Mouse (Mus musculus): ENCODE data around the gene Ak3. TPM values are rescaled to one million over a fixed set of nuclear protein-coding genes. Genes with fewer than 3 reads are reported as not detected.

Ak3 gene
- 134 TPM for polyA plus RNA-seq (2014; fragmentation: Illumina TruSeq; extraction: RNeasy Lipid Tissue Mini Kit (QIAGEN cat#74804); ENCODE audit: low read depth, low replicate concordance)

GRCm38 (mm10) chr19:29047334-29048170, at the start of gene Ak3:
Gene Ak3, minus strand, starts transcription at chr19:29047961.

GRCm38 (mm10) chr19:28990194-28990589, 57.6 kb downstream of the Ak3 start, which contains the start of gene Cdc37l1:
Gene Cdc37l1, plus strand, starts transcription at chr19:28990352.

Other genes starting within 250 kb of the Ak3 start
- gene Slc1a1, start 212.9 kb downstream of the Ak3 start, polyA plus RNA-seq (2014; fragmentation: Illumina TruSeq; extraction: RNeasy Lipid Tissue Mini Kit (QIAGEN cat#74804); ENCODE audit: low read depth, low replicate concordance), result 152 TPM
- 58.1 TPM for gene Plpp6, start 84.0 kb downstream of the Ak3 start, polyA plus RNA-seq (2014; fragmentation: Illumina TruSeq; extraction: RNeasy Lipid Tissue Mini Kit (QIAGEN cat#74804); ENCODE audit: low read depth, low replicate concordance)
- gene 4430402I18Rik, start 80.2 kb downstream of the Ak3 start, polyA plus RNA-seq (2014; fragmentation: Illumina TruSeq; extraction: RNeasy Lipid Tissue Mini Kit (QIAGEN cat#74804); ENCODE audit: low read depth, low replicate concordance), result 22.0 TPM
- gene Cdc37l1, start 57.6 kb downstream of the Ak3 start, polyA plus RNA-seq (2014; fragmentation: Illumina TruSeq; extraction: RNeasy Lipid Tissue Mini Kit (QIAGEN cat#74804); ENCODE audit: low read depth, low replicate concordance), result 61.6 TPM
- 18.8 TPM for gene Rcl1, start 53.4 kb upstream of the Ak3 start, polyA plus RNA-seq (2014; fragmentation: Illumina TruSeq; extraction: RNeasy Lipid Tissue Mini Kit (QIAGEN cat#74804); ENCODE audit: low read depth, low replicate concordance)
- 26.7 TPM for gene Jak2, start 203.9 kb upstream of the Ak3 start, polyA plus RNA-seq (2014; fragmentation: Illumina TruSeq; extraction: RNeasy Lipid Tissue Mini Kit (QIAGEN cat#74804); ENCODE audit: low read depth, low replicate concordance)